Mouse (Mus musculus) heart, postnatal 10 days (tissue): ENCODE measurements around the gene Polr1e. TPM values are rescaled to one million over a fixed set of nuclear protein-coding genes. Genes with fewer than 3 reads are reported as not detected.

ENCODE experiments used
- total RNA-seq, 2 experiments: library from RNA; stranded (reverse); gene quantifications; 2 replicates each; pipeline ENCODE4 v1.2.3; 2021

Polr1e gene
- total RNA-seq, 2 experiments from 2014 or later: 34.1 to 49.8 TPM

Other genes with a start within 250 kb of the Polr1e start
- 10 to 100 TPM; 43.0 to 47.7 TPM for gene Grhpr, start 37.2 kb upstream of the Polr1e start, total RNA-seq
- gene Zbtb5, start 6.2 kb upstream of the Polr1e start, total RNA-seq: 10 to 100 TPM in 1 of 2 experiments, 1 to 10 TPM in 1; 8.5 to 11.6 TPM
- gene Fbxo10, start 66.0 kb downstream of the Polr1e start, total RNA-seq: 10 to 100 TPM; 15.3 to 19.7 TPM
- gene Tomm5, start 89.5 kb downstream of the Polr1e start, total RNA-seq: 100 to 1,000 TPM; 156 to 172 TPM
- under 1 TPM; 0.42 to 0.69 TPM for gene Frmpd1, start 166.3 kb downstream of the Polr1e start, total RNA-seq